Mouse (Mus musculus) hindbrain, embryonic 10.5 days (tissue): ENCODE results near the gene Acp4. TPM values are rescaled to one million over a fixed set of nuclear protein-coding genes. Genes with fewer than 3 reads are reported as not detected.
"Not testable (repeated sequence)": the region's sequence is repeated elsewhere in the genome, so short reads cannot be mapped to it uniquely, and the experiment has no call there.

ENCODE experiments used
- DNase-seq: peaks from one replicate; pipeline ENCODE4 v3.0.0-alpha.2; 2017; ENCODE audit warnings: low spot score
- H3K27ac ChIP-seq: fragments of 300-500 bp; sonication (generic); 2 replicates; pipeline ENCODE4 v1.5.1; 2016; ENCODE audit warnings: mild to moderate bottlenecking, moderate library complexity
- H3K27me3 ChIP-seq: fragments of 300-500 bp; sonication (generic); 2 replicates; pipeline ENCODE4 v1.6.1; 2016; ENCODE audit warnings: mild to moderate bottlenecking; ENCODE audit not compliant: poor library complexity, insufficient read depth, severe bottlenecking
- H3K36me3 ChIP-seq: fragments of 300-500 bp; sonication (generic); 2 replicates; pipeline ENCODE4 v1.6.1; 2016; ENCODE audit warnings: mild to moderate bottlenecking, moderate library complexity
- H3K4me1 ChIP-seq: fragments of 300-500 bp; sonication (generic); replicated peaks from 2 replicates; pipeline ENCODE4 v1.6.1; 2016; ENCODE audit warnings: mild to moderate bottlenecking
- H3K4me3 ChIP-seq: fragments of 300-500 bp; sonication (generic); 2 replicates; pipeline ENCODE4 v1.5.1; 2016; ENCODE audit warnings: mild to moderate bottlenecking, moderate library complexity
- H3K9me3 ChIP-seq: fragments of 300-500 bp; sonication (generic); 2 replicates; pipeline ENCODE4 v1.6.1; 2016; ENCODE audit warnings: mild to moderate bottlenecking, moderate library complexity
- WGBS: fragments of 180-500 bp; shearing (Covaris S2); methylation state at CpG from one replicate; pipeline ENCODE4 v1.1.7; 2016; 5-methylcytosine and 5-hydroxymethylcytosine counted together
- polyA plus RNA-seq: library from polyadenylated mRNA; unstranded; fragments of >200 nt; fragmentation: Nextera tagmentation; extraction: Ambion mirVana; gene quantifications from 2 replicates; pipeline ENCODE4 v1.2.1, GENCODE M21; 2016

Gene Acp4
- polyA plus RNA-seq, 1 experiment from 2014 or later, result 0.09 TPM

DNA sequence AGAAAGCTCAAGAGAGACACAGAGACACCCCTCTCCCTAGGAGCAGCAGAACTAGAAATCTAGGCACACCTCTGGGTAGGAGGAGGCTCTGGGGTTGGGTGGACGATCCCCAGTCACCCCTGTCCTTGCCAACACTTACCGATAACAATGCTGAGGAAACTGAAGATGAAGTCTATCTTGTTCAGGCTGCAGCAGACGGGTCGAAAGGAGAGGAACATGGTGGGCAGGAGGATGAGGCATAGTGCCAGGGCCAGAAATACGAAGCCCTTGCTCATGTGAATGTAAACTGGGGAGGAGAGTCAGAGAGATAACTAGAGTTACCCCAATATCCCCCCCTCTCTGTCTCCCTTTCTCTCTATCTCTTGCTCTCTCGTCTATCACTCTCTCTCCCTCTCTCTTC lies 34.8 kb downstream of the Acp4 start:
- H3K4me3 ChIP-seq, H3K36me3 ChIP-seq, DNase-seq, H3K4me1 ChIP-seq, H3K27me3 ChIP-seq, H3K27ac ChIP-seq, H3K9me3 ChIP-seq: not testable (repeated sequence)
- WGBS, result 86% methylated on average over 6 of the region's 6 CpGs

- H3K27ac ChIP-seq, DNase-seq, H3K36me3 ChIP-seq, H3K27me3 ChIP-seq, H3K4me3 ChIP-seq, H3K9me3 ChIP-seq, H3K4me1 ChIP-seq: not testable (repeated sequence)
- 74% methylated on average over 10 of the region's 10 CpGs for WGBS
Measured at GRCm38 (mm10) chr7:44221601-44222000, 35.6 kb downstream of the Acp4 start.

- Histone ChIP-seq H3K9me3 (no peaks in the 10 kb centered on the region), H3K27me3 (no peaks in the 10 kb centered on the region), H3K4me3 (no peak within 1 kb of the TSS), H3K4me1 (no peaks in the 10 kb centered on the region), H3K36me3 (no peaks in the 10 kb centered on the region), H3K27ac (no peak within 1 kb of the TSS)
- no peak for DNase-seq
- WGBS, result 86% methylated on average over 1 of the region's 1 CpGs
Measured at GRCm38 (mm10) chr7:44215645-44216044, 41.5 kb downstream of the Acp4 start, which contains the start of gene Klk1b5. Gene Klk1b5, plus strand, starts transcription at chr7:44215945.

- DNase-seq, result no peak
- Histone ChIP-seq H3K27ac (no peak overlapping the region), H3K4me3 (no peak overlapping the region), H3K4me1 (no peaks in the 10 kb centered on the region), H3K27me3 (no peaks in the 10 kb centered on the region), H3K9me3 (no peaks in the 10 kb centered on the region), H3K36me3 (no peaks in the 10 kb centered on the region)
- 82% methylated on average over 3 of the region's 3 CpGs for WGBS
Measured at GRCm38 (mm10) chr7:44208307-44208706, 48.9 kb downstream of the Acp4 start.

DNA sequence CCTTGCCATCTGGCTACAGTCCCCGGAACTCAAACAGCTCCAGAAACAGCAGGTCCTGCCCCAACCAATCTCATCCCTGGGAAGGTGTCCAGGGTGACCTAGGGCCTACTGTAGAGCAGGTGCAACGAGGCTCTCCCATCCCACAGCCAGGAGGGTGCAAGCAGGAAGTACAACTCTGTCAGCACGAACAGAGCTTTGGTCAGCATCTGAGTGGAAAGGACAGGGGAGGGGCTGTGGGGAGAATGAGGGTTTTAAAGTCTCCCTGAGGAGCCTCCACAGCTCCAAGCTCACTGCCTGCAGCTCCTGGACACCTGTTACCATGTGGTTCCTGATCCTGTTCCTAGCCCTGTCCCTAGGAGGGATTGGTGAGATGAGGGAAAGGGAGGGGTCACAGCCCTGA lies 50.0 kb downstream of the Acp4 start, which contains the start of gene Klk1b4:
Gene Klk1b4 (plus strand): TSS at position 301 of the 400 bp plus-strand sequence.
- not testable (repeated sequence) for H3K9me3 ChIP-seq, H3K4me3 ChIP-seq, DNase-seq, H3K4me1 ChIP-seq, H3K36me3 ChIP-seq, H3K27ac ChIP-seq, H3K27me3 ChIP-seq
- 62% methylated on average over 3 of the region's 3 CpGs for WGBS

Other genes starting within 250 kb of the Acp4 start
- gene Klk1b26, start 245.2 kb downstream of the Acp4 start, polyA plus RNA-seq, result not detected in 2 replicates
- gene Klk1b27, start 205.1 kb downstream of the Acp4 start, polyA plus RNA-seq, result not detected in 2 replicates
- gene Klk1b21, start 155.1 kb downstream of the Acp4 start, polyA plus RNA-seq, result not detected in 2 replicates
- gene Klk1b22, start 144.7 kb downstream of the Acp4 start, polyA plus RNA-seq, result not detected in 2 replicates
- gene Klk1b16, start 120.6 kb downstream of the Acp4 start, polyA plus RNA-seq, result not detected in 2 replicates
- not detected in 2 replicates for gene Klk1b24, start 69.1 kb downstream of the Acp4 start, polyA plus RNA-seq
- not detected in 2 replicates for gene Klk1b3, start 59.2 kb downstream of the Acp4 start, polyA plus RNA-seq
- gene Klk1b4, start 49.9 kb downstream of the Acp4 start, polyA plus RNA-seq, result not detected in 2 replicates
- not detected in 2 replicates for gene Klk1b5, start 41.4 kb downstream of the Acp4 start, polyA plus RNA-seq
- gene Klk1, start 32.0 kb downstream of the Acp4 start, polyA plus RNA-seq, result not detected in 2 replicates
- 0.10 TPM in 1 of 2 replicates, not detected in the other for gene Gm36864, start 21.2 kb downstream of the Acp4 start, polyA plus RNA-seq
- 1.0 and 1.5 TPM in 2 replicates for gene 1700028J19Rik, start 10.7 kb downstream of the Acp4 start, polyA plus RNA-seq
- gene 2410002F23Rik, start 10.7 kb downstream of the Acp4 start, polyA plus RNA-seq, result 173 and 174 TPM in 2 replicates
- not detected in 2 replicates for gene Gm15517, start 4.1 kb upstream of the Acp4 start, polyA plus RNA-seq
- gene Clec11a, start 49.5 kb upstream of the Acp4 start, polyA plus RNA-seq, result 1.8 and 2.1 TPM in 2 replicates
- gene Shank1, start 52.9 kb upstream of the Acp4 start, polyA plus RNA-seq, result 1.2 and 4.6 TPM in 2 replicates
- gene Syt3, start 126.7 kb upstream of the Acp4 start, polyA plus RNA-seq, result 2.7 and 3.0 TPM in 2 replicates
- 2.1 and 2.7 TPM in 2 replicates for gene 1700008O03Rik, start 128.4 kb upstream of the Acp4 start, polyA plus RNA-seq
- gene Lrrc4b, start 171.6 kb upstream of the Acp4 start, polyA plus RNA-seq, result 1.7 and 4.4 TPM in 2 replicates
- 0.78 and 1.8 TPM in 2 replicates for gene Aspdh, start 208.0 kb upstream of the Acp4 start, polyA plus RNA-seq
- 86.2 and 89.2 TPM in 2 replicates for gene Josd2, start 210.6 kb upstream of the Acp4 start, polyA plus RNA-seq
- 102 and 122 TPM in 2 replicates for gene Emc10, start 239.2 kb upstream of the Acp4 start, polyA plus RNA-seq
- 17.1 and 20.5 TPM in 2 replicates for gene Fam71e1, start 239.2 kb upstream of the Acp4 start, polyA plus RNA-seq